Mouse (Mus musculus): ENCODE data around the gene Id3. TPM values are rescaled to one million over a fixed set of nuclear protein-coding genes. Genes with fewer than 3 reads are reported as not detected.

The Id3 gene
- polyA plus RNA-seq, 1 experiment from 2014 or later, result 41.3 TPM

DNA sequence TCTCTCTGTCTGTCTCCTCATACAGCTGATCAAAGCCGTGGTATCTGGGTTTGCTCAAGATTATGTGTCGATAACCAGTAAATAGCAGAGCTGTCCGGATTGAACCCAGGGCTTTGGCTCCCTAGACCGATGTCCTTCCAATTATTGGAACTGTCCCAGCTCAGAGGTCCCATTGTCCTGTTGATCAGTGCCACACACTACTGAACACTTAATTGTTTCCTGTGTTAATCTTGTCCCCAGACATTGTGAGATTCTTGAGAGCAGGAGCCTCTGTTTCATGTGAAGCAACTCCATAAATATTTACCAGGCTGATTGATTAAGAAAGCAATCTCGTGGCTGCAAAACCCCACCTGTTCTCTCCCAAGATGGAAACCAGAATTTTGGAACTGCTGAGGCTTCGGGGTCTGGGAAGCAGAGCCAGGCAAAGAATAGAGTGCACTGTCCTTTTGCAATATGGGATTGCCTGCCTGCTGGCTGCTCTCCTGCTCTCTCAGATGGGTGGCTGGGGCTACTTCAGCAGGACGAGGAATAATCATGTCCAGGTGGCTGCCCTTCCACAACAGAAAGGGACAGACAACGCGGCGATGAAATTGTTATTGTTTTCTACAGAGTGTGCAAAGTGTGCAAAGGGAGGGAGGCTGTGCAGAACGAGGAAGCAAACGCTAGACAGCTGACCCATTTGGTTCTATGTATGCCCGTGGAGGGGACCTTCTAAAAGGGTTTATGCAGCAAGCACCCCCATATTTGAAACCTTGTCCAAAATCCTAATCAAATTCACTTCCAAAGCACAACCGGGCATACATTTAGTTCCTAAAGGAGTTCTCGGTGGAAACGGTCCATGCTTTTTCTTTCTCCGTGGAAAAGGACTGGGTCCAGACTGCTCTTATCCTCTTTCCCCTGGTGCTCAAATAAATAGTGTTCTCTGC lies 767 bp upstream of the Id3 start:
- H3K36me3 ChIP-seq (replicated peaks), result no peaks in the 10 kb centered on the region
- H3K27me3 ChIP-seq, result peaks cover 100% of the 10 kb centered on the region
- no peaks in the 10 kb centered on the region for H3K9me3 ChIP-seq (replicated peaks)
- H3K4me1 ChIP-seq (replicated peaks), result peaks cover 72% of the 10 kb centered on the region
- H3K9ac ChIP-seq, result 0 out of 2 replicates have a peak overlapping the region, but pooled peaks have one; percentile 2
- H3K4me3 ChIP-seq (replicated peaks), result no peak overlapping the region
- peak overlapping the region; percentile 49 for H3K27ac ChIP-seq (replicated peaks)
- WGBS (ENCODE audit: insufficient replicate concordance), result 21% methylated on average over 17 of the region's 17 CpGs
- no peak for ATAC-seq (ENCODE audit: insufficient read depth)
- peak overlapping the region; percentile 66 for H3K4me2 ChIP-seq

DNA sequence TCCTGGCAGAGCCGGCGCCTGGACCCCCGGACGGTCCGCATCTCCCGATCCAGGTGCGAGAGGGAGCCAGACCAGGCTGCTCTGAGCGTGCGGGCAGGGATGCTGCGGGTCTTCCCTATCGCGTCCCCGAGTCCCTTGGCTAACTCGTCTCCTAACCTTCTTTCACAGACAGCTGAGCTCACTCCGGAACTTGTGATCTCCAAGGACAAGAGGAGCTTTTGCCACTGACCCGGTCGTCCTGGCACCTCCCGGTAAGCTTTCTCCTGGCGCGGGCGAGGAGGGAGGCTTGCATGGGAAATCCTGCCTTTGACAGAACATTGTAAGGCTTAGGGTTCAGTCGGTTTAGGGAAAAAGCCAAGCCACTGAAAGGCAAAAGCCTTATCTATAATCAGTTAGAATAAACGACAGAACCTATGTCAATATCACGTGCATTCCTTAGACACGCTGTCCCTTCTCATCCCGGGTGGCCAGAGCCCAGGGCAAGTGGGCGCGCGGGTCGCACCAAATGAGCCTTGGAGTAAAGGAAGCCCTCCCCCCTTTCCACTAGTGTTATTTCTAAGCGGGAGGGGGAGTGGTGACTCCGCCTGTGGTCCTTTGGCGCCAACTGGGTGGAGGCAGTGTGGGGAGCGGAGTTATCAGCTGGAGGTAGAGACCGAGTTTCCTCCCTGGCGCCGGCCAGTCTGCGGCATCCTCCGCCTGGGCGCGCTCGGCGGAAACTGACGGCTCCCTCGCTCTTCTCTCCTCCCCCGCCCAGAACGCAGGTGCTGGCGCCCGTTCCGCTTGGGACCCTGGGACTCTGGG lies 1.0 kb downstream of the Id3 start:
- no peak; the same call in 1 of the 2 replicates for ATAC-seq (ENCODE audit: insufficient read depth)
- H3K4me1 ChIP-seq (replicated peaks), result peaks cover 81% of the 10 kb centered on the region
- WGBS (ENCODE audit: insufficient replicate concordance), result under 1% methylated on average over 50 of the region's 50 CpGs

DNA sequence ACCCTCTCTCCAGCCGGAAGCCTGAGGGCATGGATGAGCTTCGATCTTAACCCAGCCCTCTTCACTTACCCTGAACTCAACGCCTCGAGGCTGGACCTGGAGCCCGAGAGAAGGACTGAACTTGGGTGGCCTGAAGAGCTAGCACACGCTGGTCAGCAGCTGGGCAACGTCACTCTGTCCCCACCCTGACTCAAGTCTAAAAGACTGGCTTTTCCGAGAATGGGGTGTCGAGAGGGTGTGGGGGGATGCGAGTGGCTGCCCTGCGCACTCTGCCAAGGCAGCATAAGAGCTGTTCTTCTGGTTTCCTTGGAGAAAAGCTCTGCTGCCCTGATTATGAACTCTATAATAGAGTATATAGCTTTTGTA lies 1.6 kb downstream of the Id3 start:
- no peaks in the 10 kb centered on the region for H3K36me3 ChIP-seq (replicated peaks)
- H3K4me3 ChIP-seq (replicated peaks), result peak overlapping the region; percentile 56
- peak overlapping the region; percentile 74; the same call in 1 of the 2 replicates for H3K27ac ChIP-seq (replicated peaks)
- H3K4me2 ChIP-seq, result peak overlapping the region; percentile 66
- H3K9ac ChIP-seq, result 0 out of 2 replicates have a peak overlapping the region, but pooled peaks have one; percentile 35
- H3K4me1 ChIP-seq (replicated peaks), result peaks cover 75% of the 10 kb centered on the region
- ATAC-seq (ENCODE audit: insufficient read depth), result no peak
- no peaks in the 10 kb centered on the region for H3K9me3 ChIP-seq (replicated peaks)
- H3K27me3 ChIP-seq, result peaks cover 96% of the 10 kb centered on the region
- WGBS (ENCODE audit: insufficient replicate concordance), result 4% methylated on average over 11 of the region's 11 CpGs

More for the DNA sequence above, 1.0 kb downstream of the Id3 start:
- Histone ChIP-seq H3K4me2 (peak overlapping the region; percentile 66), H3K9ac (peak overlapping the region; percentile 35; the same call in 1 of the 2 replicates), H3K36me3 (replicated peaks) (no peaks in the 10 kb centered on the region), H3K27me3 (peaks cover 100% of the 10 kb centered on the region), H3K27ac (replicated peaks) (peak overlapping the region; percentile 74), H3K9me3 (replicated peaks) (no peaks in the 10 kb centered on the region), H3K4me3 (replicated peaks) (peak overlapping the region; percentile 56)

DNA sequence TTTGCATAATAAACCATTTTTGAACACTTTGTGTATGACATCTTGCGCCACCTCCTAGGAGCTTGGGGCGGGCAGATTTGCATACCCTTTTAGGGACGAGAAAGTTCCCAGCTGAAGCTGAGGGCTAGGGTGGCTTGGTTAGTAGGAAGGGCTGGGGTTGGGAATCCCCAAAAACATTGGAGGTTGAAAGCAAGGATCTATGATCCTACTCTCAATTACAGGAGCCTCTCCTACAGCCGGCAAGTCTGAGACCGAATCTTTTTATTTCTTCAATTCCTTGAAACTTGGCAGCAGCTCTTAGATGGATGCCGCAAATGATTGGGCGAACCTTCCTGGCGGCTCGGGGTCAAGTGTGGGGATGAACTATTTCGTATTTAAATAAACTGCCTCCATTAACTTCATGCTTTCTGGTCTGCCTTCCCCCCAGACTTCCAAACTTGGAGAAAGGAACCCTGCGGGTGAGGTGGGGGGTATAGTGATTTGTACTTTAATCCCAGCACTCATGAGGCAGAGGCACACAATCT lies 2.1 kb downstream of the Id3 start:
- peaks cover 70% of the 10 kb centered on the region for H3K4me1 ChIP-seq (replicated peaks)
- no peak overlapping the region for H3K9ac ChIP-seq
- peaks cover 93% of the 10 kb centered on the region for H3K27me3 ChIP-seq
- 37% methylated on average over 11 of the region's 11 CpGs for WGBS (ENCODE audit: insufficient replicate concordance)
- H3K4me2 ChIP-seq, result peak overlapping the region; percentile 66
- H3K4me3 ChIP-seq (replicated peaks), result peak overlapping the region; percentile 56; the same call in 1 of the 2 replicates
- no peaks in the 10 kb centered on the region for H3K36me3 ChIP-seq (replicated peaks)
- H3K27ac ChIP-seq (replicated peaks), result 0 out of 2 replicates have a peak overlapping the region, but pooled peaks have one; percentile 48
- no peak for ATAC-seq (ENCODE audit: insufficient read depth)
- no peaks in the 10 kb centered on the region for H3K9me3 ChIP-seq (replicated peaks)

DNA sequence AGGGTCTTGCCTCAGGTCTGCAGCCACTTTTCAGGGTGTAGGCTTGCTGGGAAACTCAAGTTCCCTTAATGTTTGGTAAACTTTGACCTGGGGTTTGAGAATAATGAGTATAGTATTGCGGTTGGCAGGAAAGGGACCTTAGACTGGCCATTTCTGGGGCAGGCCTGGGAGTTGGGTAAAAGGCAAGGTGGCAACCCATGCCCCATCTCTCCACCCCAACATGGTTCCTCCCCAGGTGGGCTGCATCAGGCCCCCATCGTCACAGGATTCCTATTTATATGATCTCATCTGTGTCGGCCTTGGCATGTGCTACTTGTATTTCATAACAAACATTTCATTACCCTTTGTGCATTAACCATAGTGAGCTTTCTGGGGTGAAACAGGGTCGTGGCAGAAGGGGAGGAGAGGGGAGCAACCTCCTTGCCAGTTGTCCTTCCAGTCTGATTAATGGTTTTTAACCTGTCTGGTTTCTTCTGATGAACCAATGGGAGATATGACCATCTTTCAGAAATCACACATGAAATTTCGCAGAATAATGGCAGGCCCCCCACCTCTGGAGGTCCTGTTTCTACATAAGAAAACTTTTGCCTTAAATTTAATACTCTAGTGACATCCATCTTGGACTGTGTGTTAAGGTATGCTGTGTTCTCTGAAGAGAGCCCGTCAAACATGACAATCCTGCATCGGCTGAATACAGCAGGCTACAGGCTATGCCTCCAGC lies 2.9 kb downstream of the Id3 start:
- Histone ChIP-seq H3K9me3 (replicated peaks) (no peaks in the 10 kb centered on the region), H3K36me3 (replicated peaks) (no peaks in the 10 kb centered on the region), H3K4me2 (peak overlapping the region; percentile 66), H3K27ac (replicated peaks) (0 out of 2 replicates have a peak overlapping the region, but pooled peaks have one; percentile 48), H3K9ac (no peak overlapping the region), H3K4me3 (replicated peaks) (0 out of 2 replicates have a peak overlapping the region, but pooled peaks have one; percentile 7), H3K27me3 (peaks cover 93% of the 10 kb centered on the region), H3K4me1 (replicated peaks) (peaks cover 64% of the 10 kb centered on the region)
- 33% methylated on average over 7 of the region's 7 CpGs for WGBS (ENCODE audit: insufficient replicate concordance)
- no peak for ATAC-seq (ENCODE audit: insufficient read depth)

DNA sequence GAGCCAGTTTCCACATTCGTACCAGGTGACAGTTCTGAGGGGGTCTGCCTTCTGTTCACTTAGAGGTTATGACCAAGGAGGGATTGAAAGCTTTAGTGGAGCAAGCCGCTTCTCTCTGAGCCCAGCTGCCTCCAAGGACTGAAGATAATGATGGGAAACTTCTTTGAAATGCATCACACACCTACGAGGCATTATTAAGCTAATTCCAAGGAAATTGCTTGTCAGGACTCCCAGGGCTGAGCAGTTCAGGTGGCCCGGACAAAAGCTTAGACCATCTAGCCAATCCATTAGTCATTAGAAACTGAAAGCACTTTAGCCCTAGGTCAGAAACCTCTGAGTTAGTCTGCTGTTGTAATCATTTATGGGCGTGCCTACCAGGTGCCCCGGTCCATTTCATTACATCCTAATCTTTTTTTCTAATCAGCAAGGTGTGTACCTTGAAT lies 3.4 kb downstream of the Id3 start:
- Histone ChIP-seq H3K9ac (no peak overlapping the region), H3K36me3 (replicated peaks) (no peaks in the 10 kb centered on the region), H3K9me3 (replicated peaks) (no peaks in the 10 kb centered on the region), H3K4me1 (replicated peaks) (peaks cover 62% of the 10 kb centered on the region), H3K27ac (replicated peaks) (no peak overlapping the region), H3K4me2 (peak overlapping the region; percentile 23; the same call in 1 of the 2 replicates), H3K4me3 (replicated peaks) (no peak overlapping the region), H3K27me3 (peaks cover 93% of the 10 kb centered on the region)
- no peak for ATAC-seq (ENCODE audit: insufficient read depth)
- 18% methylated on average over 6 of the region's 6 CpGs for WGBS (ENCODE audit: insufficient replicate concordance)

DNA sequence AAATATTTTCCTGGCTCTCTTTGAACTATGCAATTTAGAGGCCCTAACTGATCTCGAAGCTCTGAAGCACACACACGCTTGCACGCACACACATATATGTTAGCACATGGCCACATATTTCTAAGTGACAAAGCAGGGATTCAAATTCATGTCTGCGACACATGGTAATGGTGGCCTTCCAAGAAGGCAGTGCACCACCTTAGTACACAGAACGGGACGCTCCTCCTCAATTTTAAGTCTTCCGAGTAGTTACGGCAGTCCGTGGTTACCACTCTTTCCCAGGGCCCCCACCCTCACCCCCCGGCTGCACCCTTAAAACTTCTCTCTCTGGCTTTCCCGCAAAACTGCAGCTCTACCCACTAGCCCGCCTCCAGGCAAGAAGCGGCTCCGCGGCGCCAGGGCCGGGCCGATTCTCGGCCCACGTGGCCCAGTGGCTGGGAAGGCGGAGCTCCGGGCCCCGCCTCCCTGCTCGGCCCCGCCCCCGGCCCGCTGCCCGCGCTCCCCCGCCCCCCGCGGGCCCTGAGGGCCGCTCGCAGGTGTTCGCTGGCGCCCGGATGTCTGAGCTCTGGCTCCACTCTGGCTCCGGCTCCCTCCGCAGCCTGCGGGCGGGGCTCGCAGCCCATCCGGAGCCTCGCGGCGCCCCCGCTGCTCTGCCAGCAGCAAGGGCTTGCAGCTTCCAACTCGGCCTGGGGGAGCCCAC lies 4.3 kb downstream of the Id3 start:
- H3K27me3 ChIP-seq, result peaks cover 90% of the 10 kb centered on the region
- peak overlapping the region; percentile 46 for H3K4me3 ChIP-seq (replicated peaks)
- no peaks in the 10 kb centered on the region for H3K9me3 ChIP-seq (replicated peaks)
- H3K27ac ChIP-seq (replicated peaks), result peak overlapping the region; percentile 53
- peak overlapping the region; percentile 21; the same call in 1 of the 2 replicates for H3K9ac ChIP-seq
- peaks cover 57% of the 10 kb centered on the region for H3K4me1 ChIP-seq (replicated peaks)
- peak overlapping the region; percentile 69 for H3K4me2 ChIP-seq
- peak; percentile 60 for ATAC-seq (ENCODE audit: insufficient read depth)
- 1% methylated on average over 47 of the region's 48 CpGs for WGBS (ENCODE audit: insufficient replicate concordance)
- no peaks in the 10 kb centered on the region for H3K36me3 ChIP-seq (replicated peaks)

DNA sequence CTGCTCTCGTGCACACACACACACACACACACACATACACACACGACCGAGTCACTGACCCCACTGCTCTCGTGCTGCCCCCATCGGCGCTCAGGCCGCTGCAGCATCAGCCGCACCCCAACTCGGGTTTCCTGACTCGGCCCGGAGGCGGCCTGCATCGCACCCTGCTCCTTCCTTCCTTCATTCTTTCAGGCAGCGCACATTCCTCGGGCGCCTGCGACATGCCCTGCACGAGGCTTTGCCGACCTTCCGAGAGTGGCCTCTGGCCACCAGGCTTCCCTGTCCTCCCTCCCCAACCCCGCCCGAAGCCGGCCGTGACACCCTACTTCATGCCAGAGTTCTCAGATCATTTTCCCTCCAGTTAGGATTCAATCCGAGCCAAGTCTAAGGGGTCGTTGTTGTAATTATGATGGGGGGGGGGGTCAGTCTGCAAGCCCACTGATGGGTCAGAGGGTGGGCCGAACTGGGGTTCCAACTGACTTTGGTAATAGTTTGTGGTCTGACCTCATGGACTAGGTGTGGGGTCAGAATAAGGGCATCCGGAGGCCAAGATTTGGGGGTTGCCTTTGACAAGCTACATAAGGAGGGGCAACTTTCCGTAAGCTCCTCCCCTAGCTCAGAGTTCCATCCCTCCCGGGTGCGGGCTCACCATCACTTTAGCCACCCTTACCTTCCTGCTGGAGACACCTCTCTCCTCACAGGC lies 5.2 kb downstream of the Id3 start:
- ATAC-seq (ENCODE audit: insufficient read depth), result peak; percentile 17
- Histone ChIP-seq H3K9ac (no peak overlapping the region), H3K36me3 (replicated peaks) (no peaks in the 10 kb centered on the region), H3K9me3 (replicated peaks) (no peaks in the 10 kb centered on the region), H3K27me3 (peaks cover 81% of the 10 kb centered on the region), H3K27ac (replicated peaks) (no peak overlapping the region; the same call in 1 of the 2 replicates), H3K4me2 (peak overlapping the region; percentile 69), H3K4me3 (replicated peaks) (peak overlapping the region; percentile 46), H3K4me1 (replicated peaks) (peaks cover 48% of the 10 kb centered on the region)
- 10% methylated on average over 31 of the region's 31 CpGs for WGBS (ENCODE audit: insufficient replicate concordance)

DNA sequence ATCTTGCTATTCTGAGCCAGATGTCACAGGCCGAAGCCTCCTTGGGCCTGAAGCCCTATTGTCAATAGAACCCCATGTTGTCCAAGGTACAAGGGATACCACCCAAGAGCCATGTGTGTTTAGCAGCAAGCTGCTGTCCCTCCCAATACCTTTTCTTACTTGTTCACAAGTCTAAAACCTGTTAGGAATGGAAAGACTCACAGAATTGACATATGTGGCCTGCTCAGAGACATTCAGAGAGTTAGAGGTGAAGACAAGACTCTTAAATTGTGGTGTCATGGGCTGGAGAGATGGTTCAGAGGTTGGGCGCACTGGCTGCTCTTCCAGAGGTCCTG lies 5.7 kb downstream of the Id3 start:
- Histone ChIP-seq H3K27ac (replicated peaks) (no peak overlapping the region), H3K9me3 (replicated peaks) (no peaks in the 10 kb centered on the region), H3K27me3 (peaks cover 76% of the 10 kb centered on the region), H3K4me1 (replicated peaks) (peaks cover 43% of the 10 kb centered on the region), H3K9ac (no peak overlapping the region), H3K4me3 (replicated peaks) (no peak overlapping the region), H3K4me2 (no peak overlapping the region), H3K36me3 (replicated peaks) (no peaks in the 10 kb centered on the region)
- no peak for ATAC-seq (ENCODE audit: insufficient read depth)
- 79% methylated on average over 2 of the region's 2 CpGs for WGBS (ENCODE audit: insufficient replicate concordance)

Measured in liver, embryonic 15.5 days (tissue).